Mouse (Mus musculus): ENCODE data around the gene Gm28308.

GRCm38 (mm10) chr6:52220865-52221310, 7.7 kb upstream of the Gm28308 start:
- TF ChIP-seq POLR2A (IDR thresholded peaks at IDR 0.05; ENCODE audit: borderline replicate concordance, extremely low read depth, insufficient read depth, insufficient read length, poor library complexity, severe bottlenecking) (no peak), CTCF (IDR thresholded peaks at IDR 0.05; ENCODE audit: borderline replicate concordance, extremely low read depth, insufficient read depth, insufficient read length) (no peak)
